Mouse (Mus musculus) liver, postnatal 0 days (tissue): ENCODE measurements around the gene Spin1.

Source experiments
- CTCF ChIP-seq: sonication (generic); IDR thresholded peaks from 2 replicates; pipeline ENCODE4 v1.5.1; 2016; ENCODE audit warnings: antibody characterized with exemption, low read depth
- EP300 ChIP-seq: IDR thresholded peaks from 2 replicates; pipeline ENCODE4 v1.6.1; 2016; ENCODE audit warnings: antibody characterized with exemption, low read depth, mild to moderate bottlenecking

- no peak for TF ChIP-seq CTCF
- no peak for TF ChIP-seq EP300
Observed at GRCm38 (mm10) chr13:51162246-51162645, 61.6 kb downstream of the Spin1 start.
